Mouse (Mus musculus) bone marrow macrophage, adult 2 months (primary cell): ENCODE data around the gene 1810062G17Rik.

Experiments used
- CTCF ChIP-seq: IDR thresholded peaks from 2 replicates; pipeline ENCODE4 v1.5.1; 2012; ENCODE audit warnings: low read depth, mild to moderate bottlenecking, low read length, moderate library complexity
- POLR2A ChIP-seq: IDR thresholded peaks from 2 replicates; pipeline ENCODE4 v1.6.1; 2012; ENCODE audit warnings: mild to moderate bottlenecking, low read depth, low read length, borderline replicate concordance

DNA sequence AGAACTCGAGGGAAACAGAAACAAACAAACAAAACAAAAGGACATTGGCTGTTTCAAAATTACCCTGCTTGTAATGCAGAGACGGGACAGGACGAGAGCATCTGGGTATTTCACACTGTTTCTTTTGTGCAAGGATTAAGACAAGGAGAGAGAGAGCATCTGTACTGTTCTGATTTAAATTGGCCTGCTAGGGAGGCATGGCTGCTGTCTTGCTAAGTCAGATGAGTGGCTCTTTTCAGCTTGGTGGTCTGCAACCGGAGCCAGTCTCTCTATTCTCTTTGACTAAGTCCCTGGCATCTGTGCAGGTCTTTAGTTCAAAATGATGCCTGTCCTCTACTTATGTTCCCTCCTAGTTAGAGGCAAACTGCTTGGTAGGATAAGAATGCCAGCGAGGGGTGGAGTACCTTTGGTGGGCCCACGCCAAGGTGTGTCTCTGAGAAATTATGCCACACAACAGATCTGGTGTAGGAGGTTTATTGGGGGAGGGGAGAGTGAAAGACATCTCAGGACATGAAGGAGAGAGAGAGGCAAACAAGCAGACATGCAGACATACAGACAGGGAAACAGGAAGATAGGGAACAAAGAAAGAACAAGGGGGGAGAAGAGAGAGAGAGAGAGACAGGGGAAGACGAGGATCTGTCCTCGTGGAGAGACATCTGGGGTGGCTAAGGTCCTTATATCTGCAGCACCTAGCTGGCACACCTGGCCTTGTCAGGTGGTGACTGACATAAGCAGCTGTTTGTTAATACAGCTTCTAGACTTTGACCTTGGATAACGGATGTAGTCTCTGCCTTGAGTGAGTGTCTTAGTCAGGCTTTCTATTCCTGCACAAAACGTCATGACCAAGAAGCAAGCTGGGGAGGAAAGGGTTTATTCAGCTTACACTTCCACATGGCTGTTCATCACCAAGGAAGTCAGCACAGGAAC is 30.3 kb downstream of the 1810062G17Rik start:
- TF ChIP-seq POLR2A (no peak), CTCF (no peak)
